Mouse (Mus musculus): ENCODE data around the gene Cox8c. TPM values are rescaled to one million over a fixed set of nuclear protein-coding genes. Genes with fewer than 3 reads are reported as not detected.

Gene Cox8c
- polyA plus RNA-seq, 1 experiment from 2014 or later: not detected

- Histone ChIP-seq H3K4me1 (replicated peaks; ENCODE audit: insufficient read depth, low read length) (peaks cover 12% of the 10 kb centered on the region; the same call in 1 of the 2 replicates), H3K27ac (no peak overlapping the region), H3K36me3 (ENCODE audit: insufficient read depth, low read length) (no peaks in the 10 kb centered on the region), H3K9me3 (replicated peaks; ENCODE audit: low read length) (no peaks in the 10 kb centered on the region), H3K4me3 (replicated peaks; ENCODE audit: low read depth, low read length) (peak overlapping the region; percentile 48), H3K9ac (ENCODE audit: low read depth, low read length) (no peak overlapping the region), H3K4me2 (ENCODE audit: low read length) (peak overlapping the region; percentile 93), H3K27me3 (ENCODE audit: insufficient read depth, low read length) (0 out of 2 replicates have a peak, but pooled peaks cover 4% of the 10 kb centered on the region)
- peak; percentile 85 for ATAC-seq (replicated peaks; ENCODE audit: low FRiP score, low read depth)
- under 1% methylated on average over 42 of the region's 42 CpGs for whole genome bisulfite sequencing
- no peak for TF ChIP-seq CTCF (IDR thresholded peaks at IDR 0.05; ENCODE audit: low read depth)
- DNase-seq (ENCODE audit: low spot score): peak; percentile 52
Measured at GRCm38 (mm10) chr12:102949395-102950208, 50.5 kb downstream of the Cox8c start.

Other genes with a start within 250 kb of the Cox8c start
- 16.1 and 17.8 TPM in 2 replicates for gene Itpk1, start 194.4 kb upstream of the Cox8c start, polyA plus RNA-seq (2015; fragmentation: Nextera tagmentation; extraction: Ambion mirVana)
- 13.8 and 20.7 TPM in 2 replicates for gene Moap1, start 155.7 kb upstream of the Cox8c start, polyA plus RNA-seq (2015; fragmentation: Nextera tagmentation; extraction: Ambion mirVana)
- 15.0 and 15.2 TPM in 2 replicates for gene Tmem251, start 155.6 kb upstream of the Cox8c start, polyA plus RNA-seq (2015; fragmentation: Nextera tagmentation; extraction: Ambion mirVana)
- 0.57 TPM in 1 of 2 replicates, not detected in the other for gene Gm28051, start 141.6 kb upstream of the Cox8c start, polyA plus RNA-seq (2015; fragmentation: Nextera tagmentation; extraction: Ambion mirVana)
- 22.2 and 23.1 TPM in 2 replicates for gene Gon7, start 141.5 kb upstream of the Cox8c start, polyA plus RNA-seq (2015; fragmentation: Nextera tagmentation; extraction: Ambion mirVana)
- 30.8 and 32.4 TPM in 2 replicates for gene Ubr7, start 141.3 kb upstream of the Cox8c start, polyA plus RNA-seq (2015; fragmentation: Nextera tagmentation; extraction: Ambion mirVana)
- gene Gm20604, start 140.6 kb upstream of the Cox8c start, polyA plus RNA-seq (2015; fragmentation: Nextera tagmentation; extraction: Ambion mirVana): 20.5 and 22.0 TPM in 2 replicates
- gene Btbd7, start 20.8 kb upstream of the Cox8c start, polyA plus RNA-seq (2015; fragmentation: Nextera tagmentation; extraction: Ambion mirVana): 13.2 and 15.5 TPM in 2 replicates
- gene Unc79, start 49.5 kb downstream of the Cox8c start, polyA plus RNA-seq (2015; fragmentation: Nextera tagmentation; extraction: Ambion mirVana): 0.07 and 0.11 TPM in 2 replicates